Mouse (Mus musculus): Measurements from ENCODE around the gene Ubqln4. TPM values are rescaled to one million over a fixed set of nuclear protein-coding genes. Genes with fewer than 3 reads are reported as not detected.
A peak's percentile ranks its signal among the peaks of the same experiment; 100 is the strongest.

Ubqln4 gene
- total RNA-seq, 1 experiment, result 103 TPM

DNA sequence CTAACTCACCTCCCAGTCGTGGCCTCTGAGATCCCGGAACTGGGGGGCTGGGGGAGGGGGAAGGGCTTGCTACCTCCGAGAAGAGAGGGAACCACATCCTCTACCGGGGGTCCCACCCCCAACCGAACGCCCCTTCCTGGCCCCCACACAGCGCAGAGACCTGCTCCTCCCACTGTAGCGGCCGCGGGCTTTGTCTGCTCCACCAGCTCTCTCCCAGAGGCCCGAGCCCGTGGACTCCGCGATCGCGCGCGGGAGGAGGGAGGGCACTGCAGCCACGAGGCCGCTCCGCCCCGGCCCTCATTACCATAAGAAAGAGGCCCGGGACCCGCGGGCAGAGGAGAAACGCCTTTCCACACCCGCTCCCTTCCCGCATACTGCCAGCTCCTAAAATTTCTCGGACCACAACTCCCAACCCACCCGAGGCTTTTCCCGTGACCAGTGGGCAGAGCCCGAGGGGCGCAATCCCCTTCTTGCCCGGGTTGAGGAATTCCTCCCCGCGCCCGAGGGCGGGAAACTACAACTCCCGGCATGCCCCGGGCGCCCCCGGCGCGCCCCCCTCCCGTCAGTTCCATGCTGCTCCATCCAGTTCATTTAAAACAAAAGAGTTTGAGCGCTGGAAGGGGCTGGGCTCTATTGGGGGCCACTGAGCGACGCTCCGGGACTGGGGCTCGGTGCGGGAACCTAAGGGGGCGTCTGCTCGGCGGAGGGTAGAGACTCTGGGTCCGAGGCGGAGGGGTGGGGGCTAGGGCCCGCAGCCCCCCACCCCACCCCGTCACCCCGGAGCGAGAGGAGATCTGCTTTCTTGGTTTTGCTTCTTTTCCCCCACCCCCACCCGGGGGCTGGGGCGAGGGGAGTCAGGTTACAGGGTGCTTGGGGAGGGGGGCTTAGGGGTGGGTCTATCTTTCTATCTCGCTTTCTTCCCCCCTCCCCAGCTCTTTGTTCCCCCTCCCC, 21.9 kb upstream of the Ubqln4 start:
- Histone ChIP-seq H3K4me3 (ENCODE audit: insufficient read depth in 1 of 2, low read depth in 1 of 2, low read length in 2 of 2, poor library complexity in 1 of 2, severe bottlenecking in 1 of 2) (peak overlapping the region; percentile 95 to 96), H3K27ac (ENCODE audit: insufficient read depth, low read depth, low read length, poor library complexity, severe bottlenecking) (peak overlapping the region; percentile 95), H3K9ac (ENCODE audit: insufficient read depth, low read depth, low read length, poor library complexity, severe bottlenecking) (peak overlapping the region; percentile 93), H3K4me1 (ENCODE audit: control insufficient read depth in 2 of 2, insufficient read depth in 2 of 2, low read length in 2 of 2, poor library complexity in 1 of 2) (peaks cover 8 to 30% of the 10 kb centered on the region in 2 experiments; a peak in 3 of 4 replicates), H3K36me3 (ENCODE audit: control insufficient read depth, insufficient read depth, low read length, poor library complexity, severe bottlenecking) (peaks cover 9% of the 10 kb centered on the region), H3K9me3 (ENCODE audit: control insufficient read depth, insufficient read depth, low read depth, low read length) (no peaks in the 10 kb centered on the region)
- no peak for TF ChIP-seq CHD2 (IDR thresholded peaks at IDR 0.05; ENCODE audit: low read depth, low read length)
- TF ChIP-seq MAFK (IDR thresholded peaks at IDR 0.05; ENCODE audit: insufficient read depth, low read depth, low read length), result no peak
- no peak for TF ChIP-seq ZNF384 (IDR thresholded peaks at IDR 0.05; ENCODE audit: low read depth, low read length)
- TF ChIP-seq HCFC1 (IDR thresholded peaks at IDR 0.05; ENCODE audit: borderline replicate concordance, insufficient read depth, low read length), result peak; percentile 96
- TF ChIP-seq ZC3H11A (IDR thresholded peaks at IDR 0.05; ENCODE audit: borderline replicate concordance, low read depth, low read length), result no peak
- no peak for DNase-seq (ENCODE audit: low read depth, low spot score)
- in situ Hi-C loops (cut with MboI; ENCODE audit: low sequenced_read_pairs in 2 of 2, unreplicated experiment in 2 of 2), result no loop called here

GRCm38 (mm10) chr3:88532299-88532674, 21.3 kb upstream of the Ubqln4 start, which contains the start of gene Mex3a:
Gene Mex3a (plus strand): TSS chr3:88532395.
- H3K9me3 ChIP-seq (ENCODE audit: control insufficient read depth, insufficient read depth, low read depth, low read length), result no peaks in the 10 kb centered on the region
- H3K4me1 ChIP-seq (ENCODE audit: control insufficient read depth in 2 of 2, insufficient read depth in 2 of 2, low read length in 2 of 2, poor library complexity in 1 of 2), result peaks cover 8 to 31% of the 10 kb centered on the region in 2 experiments; a peak in 3 of 4 replicates
- H3K4me3 ChIP-seq (ENCODE audit: insufficient read depth in 1 of 2, low read depth in 1 of 2, low read length in 2 of 2, poor library complexity in 1 of 2, severe bottlenecking in 1 of 2), result peak within 1 kb of the TSS; percentile 95 to 96
- no peak for DNase-seq (ENCODE audit: low read depth, low spot score)
- H3K9ac ChIP-seq (ENCODE audit: insufficient read depth, low read depth, low read length, poor library complexity, severe bottlenecking), result peak within 1 kb of the TSS; percentile 93
- H3K36me3 ChIP-seq (ENCODE audit: control insufficient read depth, insufficient read depth, low read length, poor library complexity, severe bottlenecking), result peaks cover 16% of the 10 kb centered on the region
- in situ Hi-C loops (cut with MboI; ENCODE audit: low sequenced_read_pairs in 2 of 2, unreplicated experiment in 2 of 2), result no loop called here
- H3K27ac ChIP-seq (ENCODE audit: insufficient read depth, low read depth, low read length, poor library complexity, severe bottlenecking), result peak within 1 kb of the TSS; percentile 95
- TF ChIP-seq MAFK (IDR thresholded peaks at IDR 0.05; ENCODE audit: insufficient read depth, low read depth, low read length) (no peak), ZNF384 (IDR thresholded peaks at IDR 0.05; ENCODE audit: low read depth, low read length) (no peak), CHD2 (IDR thresholded peaks at IDR 0.05; ENCODE audit: low read depth, low read length) (no peak), ZC3H11A (IDR thresholded peaks at IDR 0.05; ENCODE audit: borderline replicate concordance, low read depth, low read length) (no peak), HCFC1 (IDR thresholded peaks at IDR 0.05; ENCODE audit: borderline replicate concordance, insufficient read depth, low read length) (no peak)

- in situ Hi-C loops (cut with MboI; ENCODE audit: low sequenced_read_pairs in 2 of 2, unreplicated experiment in 2 of 2), result no loop called here
- H3K9ac ChIP-seq (ENCODE audit: insufficient read depth, low read depth, low read length, poor library complexity, severe bottlenecking), result peak overlapping the region; percentile 93
- no peak for DNase-seq (ENCODE audit: low read depth, low spot score)
- peaks cover 8 to 27% of the 10 kb centered on the region in 2 experiments; a peak in 3 of 4 replicates for H3K4me1 ChIP-seq (ENCODE audit: control insufficient read depth in 2 of 2, insufficient read depth in 2 of 2, low read length in 2 of 2, poor library complexity in 1 of 2)
- peak overlapping the region; percentile 95 for H3K27ac ChIP-seq (ENCODE audit: insufficient read depth, low read depth, low read length, poor library complexity, severe bottlenecking)
- peak overlapping the region; percentile 77 to 96 for H3K4me3 ChIP-seq (ENCODE audit: insufficient read depth in 1 of 2, low read depth in 1 of 2, low read length in 2 of 2, poor library complexity in 1 of 2, severe bottlenecking in 1 of 2)
- TF ChIP-seq ZC3H11A (IDR thresholded peaks at IDR 0.05; ENCODE audit: borderline replicate concordance, low read depth, low read length) (no peak), CHD2 (IDR thresholded peaks at IDR 0.05; ENCODE audit: low read depth, low read length) (no peak), ZNF384 (IDR thresholded peaks at IDR 0.05; ENCODE audit: low read depth, low read length) (no peak), MAFK (IDR thresholded peaks at IDR 0.05; ENCODE audit: insufficient read depth, low read depth, low read length) (no peak), HCFC1 (IDR thresholded peaks at IDR 0.05; ENCODE audit: borderline replicate concordance, insufficient read depth, low read length) (no peak)
- H3K36me3 ChIP-seq (ENCODE audit: control insufficient read depth, insufficient read depth, low read length, poor library complexity, severe bottlenecking), result peaks cover 18% of the 10 kb centered on the region
- H3K9me3 ChIP-seq (ENCODE audit: control insufficient read depth, insufficient read depth, low read depth, low read length), result no peaks in the 10 kb centered on the region
These were observed 20.7 kb upstream of the Ubqln4 start for GRCm38 (mm10) chr3:88532689-88533511.

DNA sequence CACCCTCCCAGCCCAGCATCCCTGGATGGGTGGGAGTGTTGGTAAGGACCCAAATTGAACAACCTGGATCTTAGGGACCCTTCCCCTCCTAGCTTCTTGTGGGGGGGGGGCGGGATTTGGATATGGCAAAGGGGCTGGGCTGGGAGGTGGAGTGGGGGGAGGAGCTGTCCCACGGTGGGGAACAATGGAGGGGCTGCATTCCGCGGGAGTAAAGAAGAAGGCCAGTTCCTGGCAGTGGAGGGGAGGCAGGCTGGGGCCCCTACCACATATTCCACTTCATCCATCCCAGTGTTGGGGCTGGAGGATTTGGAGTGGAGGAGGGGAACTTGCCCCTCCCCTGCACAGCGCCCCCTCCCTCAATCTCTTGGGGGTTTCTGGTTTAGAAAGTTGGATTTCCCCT, 19.9 kb upstream of the Ubqln4 start:
- no peak for DNase-seq (ENCODE audit: low read depth, low spot score)
- H3K4me3 ChIP-seq (ENCODE audit: insufficient read depth in 1 of 2, low read depth in 1 of 2, low read length in 2 of 2, poor library complexity in 1 of 2, severe bottlenecking in 1 of 2), result peak overlapping the region; percentile 77 to 96; a peak in 3 of 4 replicates
- in situ Hi-C loops (cut with MboI; ENCODE audit: low sequenced_read_pairs in 2 of 2, unreplicated experiment in 2 of 2), result no loop called here
- H3K9me3 ChIP-seq (ENCODE audit: control insufficient read depth, insufficient read depth, low read depth, low read length), result no peaks in the 10 kb centered on the region
- peaks cover 8 to 33% of the 10 kb centered on the region in 2 experiments; a peak in 3 of 4 replicates for H3K4me1 ChIP-seq (ENCODE audit: control insufficient read depth in 2 of 2, insufficient read depth in 2 of 2, low read length in 2 of 2, poor library complexity in 1 of 2)
- TF ChIP-seq ZC3H11A (IDR thresholded peaks at IDR 0.05; ENCODE audit: borderline replicate concordance, low read depth, low read length), result no peak
- TF ChIP-seq CHD2 (IDR thresholded peaks at IDR 0.05; ENCODE audit: low read depth, low read length), result no peak
- no peak for TF ChIP-seq HCFC1 (IDR thresholded peaks at IDR 0.05; ENCODE audit: borderline replicate concordance, insufficient read depth, low read length)
- H3K9ac ChIP-seq (ENCODE audit: insufficient read depth, low read depth, low read length, poor library complexity, severe bottlenecking), result peak overlapping the region; percentile 93; the same call in 1 of the 2 replicates
- peaks cover 23% of the 10 kb centered on the region for H3K36me3 ChIP-seq (ENCODE audit: control insufficient read depth, insufficient read depth, low read length, poor library complexity, severe bottlenecking)
- H3K27ac ChIP-seq (ENCODE audit: insufficient read depth, low read depth, low read length, poor library complexity, severe bottlenecking), result no peak overlapping the region
